Mouse (Mus musculus): ENCODE results near the gene Myh14.

DNA sequence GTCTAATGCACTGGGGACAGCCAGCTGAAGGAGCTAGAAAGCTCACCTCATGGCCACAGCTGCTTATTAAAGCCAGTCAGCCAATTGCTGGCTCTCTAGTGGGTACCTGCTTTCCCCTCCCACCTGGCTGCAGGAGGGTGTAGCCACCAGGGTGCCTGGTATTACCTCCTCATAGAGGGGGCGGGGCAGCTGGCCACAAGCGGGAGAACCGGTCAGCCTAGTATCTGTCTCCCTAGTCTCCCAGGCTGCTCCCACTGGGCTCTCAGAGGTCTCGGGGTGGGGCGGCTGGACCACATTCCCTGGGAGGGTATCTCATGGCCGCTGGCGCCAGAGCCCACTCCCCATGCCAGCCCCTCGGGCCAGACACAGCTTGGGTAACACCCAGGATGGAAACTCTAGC is 8.5 kb downstream of the Myh14 start:
- TF ChIP-seq POLR2A (IDR thresholded peaks at IDR 0.05; ENCODE audit: control insufficient read depth in 1 of 2, insufficient read depth in 1 of 2, low read depth in 1 of 2, low read length in 2 of 2, poor library complexity in 1 of 2) (no peak), MXI1 (IDR thresholded peaks at IDR 0.05; ENCODE audit: low read depth, low read length) (no peak), ETS1 (IDR thresholded peaks at IDR 0.05; ENCODE audit: low read depth, low read length) (no peak)

Measured in MEL (cell line).